Mouse (Mus musculus): ENCODE data around the gene Plk5.
"Not testable (repeated sequence)": the region's sequence is repeated elsewhere in the genome, so short reads cannot be mapped to it uniquely, and the experiment has no call there.

The Plk5 gene

DNA sequence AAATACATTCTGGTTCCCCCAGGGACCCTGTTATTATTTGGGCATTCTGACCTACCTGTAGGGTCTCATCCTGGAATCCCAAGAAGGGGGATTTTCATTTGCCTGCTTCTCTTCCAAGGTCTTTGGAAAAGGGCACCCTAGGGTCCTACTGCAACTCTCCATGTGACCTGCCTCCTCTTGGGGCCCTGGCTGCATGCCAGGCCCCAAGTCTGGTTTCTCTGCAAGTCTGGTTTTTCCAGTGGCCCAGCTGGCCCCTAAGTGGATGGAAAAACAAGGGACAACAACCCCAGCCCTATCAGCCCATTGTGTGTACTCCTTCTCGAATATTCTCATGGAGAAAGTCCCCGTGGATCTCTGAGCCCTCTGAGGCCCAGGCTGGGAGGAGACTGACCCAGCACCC lies 25.4 kb upstream of the Plk5 start:
- DNase-seq (ENCODE audit: low read depth, low spot score) = no peak

GRCm38 (mm10) chr10:80331636-80332524 lies 24.4 kb upstream of the Plk5 start:
- DNase-seq (ENCODE audit: low read depth, low spot score) = no peak

- DNase-seq (ENCODE audit: low read depth, low spot score) = no peak
Measured at GRCm38 (mm10) chr10:80332525-80332989, 23.7 kb upstream of the Plk5 start.

DNA sequence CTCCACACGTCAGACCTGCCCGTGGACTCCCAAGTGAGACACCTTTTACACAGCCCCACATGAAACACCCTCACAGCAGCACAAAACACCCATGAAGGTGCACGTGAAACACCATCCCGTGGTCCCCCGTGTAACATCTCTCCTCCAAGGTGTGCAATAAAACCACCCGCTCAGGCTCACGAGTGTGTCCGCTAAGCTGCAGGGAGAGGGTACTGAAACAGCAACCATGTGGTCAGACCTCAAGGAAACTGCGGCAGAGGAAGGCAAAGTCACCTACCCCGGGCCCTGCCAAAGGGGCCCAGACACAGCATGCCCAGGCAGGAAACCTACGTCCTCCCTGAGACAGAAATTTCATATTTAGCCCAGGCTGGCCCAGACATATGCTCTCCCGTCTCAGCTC lies 20.0 kb upstream of the Plk5 start:
- no peak for DNase-seq (ENCODE audit: low read depth, low spot score)

GRCm38 (mm10) chr10:80339941-80340750 lies 16.1 kb upstream of the Plk5 start:
- peak; percentile 87 for DNase-seq (ENCODE audit: low read depth, low spot score)

DNA sequence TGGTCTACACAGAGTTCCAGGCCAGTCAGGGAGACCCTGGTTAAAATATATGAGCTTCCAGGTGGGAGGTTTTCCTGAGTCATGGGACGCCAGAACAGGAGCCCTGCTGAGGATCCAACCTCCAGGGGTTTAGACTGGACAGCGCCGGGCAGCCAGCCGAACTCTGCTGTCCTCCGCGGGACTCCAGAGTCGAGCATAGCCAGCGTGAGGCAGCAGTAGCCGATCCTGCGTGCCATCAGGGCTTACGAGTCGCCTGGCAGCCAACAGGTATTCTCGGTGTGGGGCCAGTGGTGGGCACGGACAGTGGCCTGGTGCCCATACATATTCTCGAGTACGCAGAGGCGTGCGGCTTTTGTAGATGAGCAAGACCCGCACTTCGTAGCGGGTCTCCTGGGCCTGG lies 15.2 kb upstream of the Plk5 start:
- DNase-seq (ENCODE audit: low read depth, low spot score) = no peak

GRCm38 (mm10) chr10:80341491-80342304 lies 14.6 kb upstream of the Plk5 start:
- DNase-seq (ENCODE audit: low read depth, low spot score) = no peak

GRCm38 (mm10) chr10:80342305-80342748 lies 13.9 kb upstream of the Plk5 start:
- DNase-seq (ENCODE audit: low read depth, low spot score) = no peak

DNA sequence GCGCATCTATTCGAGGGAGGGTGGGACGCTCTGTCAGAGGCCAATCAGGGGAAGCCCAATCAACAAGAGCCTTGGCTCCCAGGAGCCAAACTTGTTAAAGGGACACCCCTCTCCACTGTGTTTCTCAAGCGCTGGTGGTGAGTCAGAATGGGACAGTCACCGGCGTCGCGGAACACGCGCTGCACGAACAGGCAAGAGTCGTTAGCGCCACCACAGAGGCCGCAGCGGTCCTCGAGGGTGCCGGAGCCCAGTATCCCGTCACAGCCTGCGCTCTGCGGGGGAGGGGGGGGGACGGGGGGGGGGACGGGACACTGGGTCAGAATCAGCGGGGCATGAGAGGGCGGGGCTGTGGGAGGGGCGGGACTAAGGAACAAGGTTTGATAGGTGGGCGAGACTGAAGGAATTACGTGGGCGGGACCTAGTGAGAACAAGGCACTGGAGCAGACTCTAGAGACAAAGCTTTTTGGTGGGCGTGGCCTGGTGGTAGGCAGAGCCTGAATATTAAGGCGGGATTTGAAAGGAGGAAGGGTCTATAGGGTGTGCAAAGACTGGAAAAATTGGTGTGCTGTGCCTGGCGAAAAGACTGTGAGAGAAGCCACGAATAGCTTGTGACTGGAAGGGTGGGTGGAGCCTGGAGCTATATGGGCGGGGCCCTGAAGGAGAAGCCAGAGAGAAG lies 13.4 kb upstream of the Plk5 start:
- DNase-seq (ENCODE audit: low read depth, low spot score) = peak; percentile 59

DNA sequence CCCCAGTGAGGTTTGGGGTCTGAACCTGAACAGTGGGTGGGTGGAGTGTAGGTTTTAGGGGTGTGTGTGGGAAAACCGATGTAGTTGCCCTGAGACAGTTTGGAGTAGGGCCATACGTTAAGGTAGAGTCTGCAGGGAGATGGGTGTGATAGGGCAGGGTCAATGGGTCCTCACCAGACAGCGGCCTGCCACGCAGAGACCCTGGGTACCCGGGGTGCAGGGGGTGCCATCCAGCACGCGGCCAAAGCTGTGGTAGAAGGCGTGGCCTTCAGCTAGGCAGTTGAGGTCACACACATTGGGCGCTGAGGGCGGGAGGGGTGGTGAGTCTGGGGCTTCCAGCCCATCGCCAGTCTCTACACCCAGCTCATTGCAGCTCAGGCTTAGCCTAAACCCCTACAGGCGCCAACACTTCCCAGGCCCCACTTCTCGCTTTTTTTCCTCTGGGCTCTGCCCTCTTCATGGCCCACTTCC lies 12.8 kb upstream of the Plk5 start:
- DNase-seq (ENCODE audit: low read depth, low spot score) = no peak

DNA sequence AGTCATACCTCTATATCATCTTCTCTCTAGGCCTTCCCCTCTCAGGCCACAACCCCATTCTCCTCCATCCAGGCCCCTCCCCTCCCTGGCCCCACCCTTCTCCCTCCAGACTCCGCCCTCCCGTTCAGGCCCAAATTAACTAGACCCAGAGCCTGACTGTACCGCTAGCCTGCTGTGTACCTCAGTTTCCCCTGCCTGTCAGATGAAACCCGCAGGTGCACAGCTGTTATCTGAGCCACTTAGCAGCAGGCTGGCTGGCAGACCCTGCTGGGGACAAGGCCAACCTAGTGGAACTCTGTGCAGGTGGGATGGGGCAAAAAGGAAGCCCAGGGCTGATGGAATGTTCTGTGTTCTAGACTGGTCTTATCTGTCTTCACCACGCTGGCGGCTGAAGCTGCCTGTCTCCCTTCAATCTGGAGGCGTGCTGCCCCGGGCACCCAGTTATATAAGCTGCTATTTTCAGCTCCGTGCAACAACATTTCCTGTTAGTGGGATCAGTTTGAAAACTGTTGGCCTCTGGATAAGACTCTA lies 12.1 kb upstream of the Plk5 start:
- no peak for DNase-seq (ENCODE audit: low read depth, low spot score)

DNA sequence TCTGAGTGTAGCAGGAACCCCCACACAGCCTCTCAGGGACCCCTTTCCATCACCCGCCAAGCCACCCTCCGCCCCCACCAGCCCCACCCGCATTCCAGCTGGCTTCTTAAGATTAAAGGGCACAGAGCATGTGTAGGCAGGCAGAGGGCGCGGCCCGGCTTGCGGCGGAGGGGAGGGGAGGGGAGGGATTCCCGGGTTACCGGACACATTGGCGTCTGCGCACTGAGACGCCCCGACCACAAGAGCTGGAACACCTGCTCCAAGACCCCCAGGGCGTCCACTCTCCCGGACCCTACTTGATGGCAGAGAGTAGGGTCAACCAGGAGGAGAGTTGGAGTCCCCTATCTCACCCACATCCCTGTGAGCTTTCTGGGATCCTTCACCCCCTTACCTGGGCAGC lies 11.1 kb upstream of the Plk5 start:
- DNase-seq (ENCODE audit: low read depth, low spot score) = no peak

DNA sequence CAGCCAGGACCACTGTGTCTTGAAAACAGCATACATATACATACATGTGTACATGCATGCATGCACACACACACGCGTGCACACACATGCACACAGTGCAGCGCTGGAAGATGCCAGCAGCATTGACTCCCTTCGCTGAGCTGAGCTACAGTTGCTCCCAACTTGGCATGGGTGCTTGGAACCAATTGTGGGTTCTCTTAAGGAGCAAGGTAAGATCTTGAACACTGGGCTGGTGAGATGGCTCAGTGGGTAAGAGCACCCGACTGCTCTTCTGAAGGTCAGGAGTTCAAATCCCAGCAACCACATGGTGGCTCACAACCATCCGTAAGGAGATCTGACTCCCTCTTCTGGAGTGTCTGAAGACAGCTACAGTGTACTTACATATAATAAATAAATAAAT lies 10.3 kb upstream of the Plk5 start:
- DNase-seq (ENCODE audit: low read depth, low spot score) = not testable (repeated sequence)

- DNase-seq (ENCODE audit: low read depth, low spot score) = no peak
Measured at GRCm38 (mm10) chr10:80347514-80347967, 8.7 kb upstream of the Plk5 start.

DNA sequence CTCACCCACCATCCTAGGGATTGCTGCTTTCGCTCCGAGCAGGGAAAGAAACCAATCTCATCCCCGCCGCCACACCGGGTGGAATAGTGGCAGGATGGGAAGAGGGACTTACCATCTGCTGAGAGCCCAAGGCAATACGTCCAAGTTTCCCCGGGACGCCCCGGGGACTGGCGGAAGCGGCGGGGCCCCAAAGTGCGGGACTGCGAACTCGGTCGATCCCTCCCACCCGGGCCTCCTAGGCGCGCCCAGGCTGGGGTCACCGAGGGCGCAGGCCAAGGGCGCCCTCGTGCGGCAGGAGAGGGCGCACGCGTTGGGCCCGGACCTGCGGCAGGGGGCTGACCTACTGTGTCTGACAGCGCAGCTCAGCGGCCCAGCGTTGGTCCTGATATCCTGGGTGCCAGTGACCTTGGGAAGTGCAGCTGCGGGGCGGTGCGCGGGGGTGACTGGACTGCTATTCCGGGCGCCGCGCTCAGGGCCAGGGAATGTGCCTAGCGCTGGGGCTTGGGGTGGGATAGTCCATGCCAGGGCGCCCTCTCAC lies 7.9 kb upstream of the Plk5 start, which contains the start of gene Adamtsl5:
Gene Adamtsl5, minus strand, starts transcription at position 169 of the 538 bp plus-strand sequence.
- no peak for DNase-seq (ENCODE audit: low read depth, low spot score)

GRCm38 (mm10) chr10:80348981-80349380 lies 7.3 kb upstream of the Plk5 start:
- DNase-seq (ENCODE audit: low read depth, low spot score) = no peak

- peak; percentile 89 for DNase-seq (ENCODE audit: low read depth, low spot score)
Measured at GRCm38 (mm10) chr10:80350292-80350691, 6.0 kb upstream of the Plk5 start.

- no peak for DNase-seq (ENCODE audit: low read depth, low spot score)
Measured at GRCm38 (mm10) chr10:80351896-80352295, 4.4 kb upstream of the Plk5 start.

DNA sequence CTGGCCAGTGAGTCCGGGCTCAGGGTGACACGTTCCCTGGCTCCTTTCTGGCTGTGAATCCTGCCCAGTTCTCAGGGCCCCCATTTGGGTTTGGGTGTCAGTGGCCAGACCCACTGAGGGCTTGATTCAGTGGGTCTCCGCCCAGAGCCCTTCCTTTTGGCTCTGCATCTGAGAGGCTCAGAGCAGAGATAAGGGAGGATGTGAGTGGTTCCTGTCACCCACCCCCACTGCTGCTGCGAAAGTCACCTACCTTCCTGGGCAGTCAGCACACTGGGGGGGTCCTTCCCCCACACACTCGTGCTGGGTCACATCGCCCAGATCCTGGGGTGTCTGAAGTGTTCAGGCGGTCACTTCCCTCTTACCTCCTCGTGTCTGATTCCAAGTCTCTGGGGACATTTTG lies 3.5 kb upstream of the Plk5 start:
- DNase-seq (ENCODE audit: low read depth, low spot score) = no peak

DNA sequence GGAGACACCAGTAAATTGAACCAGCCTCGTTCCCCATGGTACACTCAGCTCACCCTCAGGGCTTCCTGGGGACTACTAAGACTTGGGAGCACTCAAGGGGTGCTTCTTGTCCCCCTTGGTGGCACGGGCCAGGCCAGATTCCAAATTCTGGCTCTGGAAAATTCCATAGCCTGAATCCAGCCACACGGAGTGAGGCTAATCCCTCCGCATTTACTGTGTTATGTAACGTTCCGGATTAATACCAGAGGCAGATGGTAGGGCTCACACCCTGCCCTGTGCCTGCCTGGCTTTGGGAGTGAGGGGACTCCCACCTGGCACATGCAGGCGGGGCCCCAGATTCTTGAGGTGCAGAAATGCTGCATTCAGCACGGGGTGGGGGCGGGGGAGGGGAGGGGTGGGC lies 828 bp upstream of the Plk5 start:
- no peak for DNase-seq (ENCODE audit: low read depth, low spot score)

Data from forelimb bud, embryonic 11.5 days (tissue).